Mouse (Mus musculus): ENCODE measurements around the gene Lilra6. TPM values are rescaled to one million over a fixed set of nuclear protein-coding genes. Genes with fewer than 3 reads are reported as not detected.
A peak's percentile ranks its signal among the peaks of the same experiment; 100 is the strongest.
"Not testable (repeated sequence)": the region's sequence is repeated elsewhere in the genome, so short reads cannot be mapped to it uniquely, and the experiment has no call there.

Lilra6 gene
- total RNA-seq, 1 experiment, result not detected

GRCm38 (mm10) chr7:3946117-3946516, 30.8 kb upstream of the Lilra6 start:
- TF ChIP-seq CHD2 (IDR thresholded peaks at IDR 0.05; ENCODE audit: low read depth, low read length), result no peak
- no peak for TF ChIP-seq HCFC1 (IDR thresholded peaks at IDR 0.05; ENCODE audit: borderline replicate concordance, insufficient read depth, low read length)
- TF ChIP-seq MAFK (IDR thresholded peaks at IDR 0.05; ENCODE audit: insufficient read depth, low read depth, low read length), result no peak
- no peak for TF ChIP-seq ZC3H11A (IDR thresholded peaks at IDR 0.05; ENCODE audit: borderline replicate concordance, low read depth, low read length)
- no peak for TF ChIP-seq ZNF384 (IDR thresholded peaks at IDR 0.05; ENCODE audit: low read depth, low read length)
- no peak overlapping the region for H3K9ac ChIP-seq (ENCODE audit: insufficient read depth, low read depth, low read length, poor library complexity, severe bottlenecking)
- H3K27ac ChIP-seq (ENCODE audit: insufficient read depth, low read depth, low read length, poor library complexity, severe bottlenecking), result no peak overlapping the region
- H3K36me3 ChIP-seq (ENCODE audit: control insufficient read depth, insufficient read depth, low read length, poor library complexity, severe bottlenecking), result no peaks in the 10 kb centered on the region
- H3K4me3 ChIP-seq (ENCODE audit: insufficient read depth in 1 of 2, low read depth in 1 of 2, low read length in 2 of 2, poor library complexity in 1 of 2, severe bottlenecking in 1 of 2), result no peak overlapping the region
- no peak for DNase-seq (ENCODE audit: low read depth, low spot score)
- H3K4me1 ChIP-seq (ENCODE audit: control insufficient read depth in 2 of 2, insufficient read depth in 2 of 2, low read length in 2 of 2, poor library complexity in 1 of 2), result no peaks in the 10 kb centered on the region
- no peaks in the 10 kb centered on the region for H3K9me3 ChIP-seq (ENCODE audit: control insufficient read depth, insufficient read depth, low read depth, low read length)
- in situ Hi-C loops (cut with MboI; ENCODE audit: low sequenced_read_pairs in 2 of 2, unreplicated experiment in 2 of 2), result no loop called here

- Histone ChIP-seq H3K36me3 (ENCODE audit: control insufficient read depth, insufficient read depth, low read length, poor library complexity, severe bottlenecking) (no peaks in the 10 kb centered on the region), H3K4me1 (ENCODE audit: control insufficient read depth in 2 of 2, insufficient read depth in 2 of 2, low read length in 2 of 2, poor library complexity in 1 of 2) (no peaks in the 10 kb centered on the region), H3K27ac (ENCODE audit: insufficient read depth, low read depth, low read length, poor library complexity, severe bottlenecking) (no peak overlapping the region), H3K4me3 (ENCODE audit: insufficient read depth in 1 of 2, low read depth in 1 of 2, low read length in 2 of 2, poor library complexity in 1 of 2, severe bottlenecking in 1 of 2) (no peak overlapping the region), H3K9me3 (ENCODE audit: control insufficient read depth, insufficient read depth, low read depth, low read length) (no peaks in the 10 kb centered on the region), H3K9ac (ENCODE audit: insufficient read depth, low read depth, low read length, poor library complexity, severe bottlenecking) (no peak overlapping the region)
- DNase-seq (ENCODE audit: low read depth, low spot score), result no peak
- TF ChIP-seq HCFC1 (IDR thresholded peaks at IDR 0.05; ENCODE audit: borderline replicate concordance, insufficient read depth, low read length) (no peak), ZNF384 (IDR thresholded peaks at IDR 0.05; ENCODE audit: low read depth, low read length) (no peak), MAFK (IDR thresholded peaks at IDR 0.05; ENCODE audit: insufficient read depth, low read depth, low read length) (no peak), ZC3H11A (IDR thresholded peaks at IDR 0.05; ENCODE audit: borderline replicate concordance, low read depth, low read length) (no peak), CHD2 (IDR thresholded peaks at IDR 0.05; ENCODE audit: low read depth, low read length) (no peak)
- in situ Hi-C loops (cut with MboI; ENCODE audit: low sequenced_read_pairs in 2 of 2, unreplicated experiment in 2 of 2), result no loop called here
Observed at GRCm38 (mm10) chr7:3940915-3941314, 25.6 kb upstream of the Lilra6 start.

- H3K4me3 ChIP-seq (ENCODE audit: insufficient read depth in 1 of 2, low read depth in 1 of 2, low read length in 2 of 2, poor library complexity in 1 of 2, severe bottlenecking in 1 of 2), result no peak overlapping the region
- no peaks in the 10 kb centered on the region for H3K36me3 ChIP-seq (ENCODE audit: control insufficient read depth, insufficient read depth, low read length, poor library complexity, severe bottlenecking)
- H3K9me3 ChIP-seq (ENCODE audit: control insufficient read depth, insufficient read depth, low read depth, low read length), result no peaks in the 10 kb centered on the region
- H3K27ac ChIP-seq (ENCODE audit: insufficient read depth, low read depth, low read length, poor library complexity, severe bottlenecking), result no peak overlapping the region
- no peak for DNase-seq (ENCODE audit: low read depth, low spot score)
- in situ Hi-C loops (cut with MboI; ENCODE audit: low sequenced_read_pairs in 2 of 2, unreplicated experiment in 2 of 2), result no loop called here
- no peaks in the 10 kb centered on the region for H3K4me1 ChIP-seq (ENCODE audit: control insufficient read depth in 2 of 2, insufficient read depth in 2 of 2, low read length in 2 of 2, poor library complexity in 1 of 2)
- no peak for TF ChIP-seq HCFC1 (IDR thresholded peaks at IDR 0.05; ENCODE audit: borderline replicate concordance, insufficient read depth, low read length)
- TF ChIP-seq ZC3H11A (IDR thresholded peaks at IDR 0.05; ENCODE audit: borderline replicate concordance, low read depth, low read length), result no peak
- no peak for TF ChIP-seq ZNF384 (IDR thresholded peaks at IDR 0.05; ENCODE audit: low read depth, low read length)
- H3K9ac ChIP-seq (ENCODE audit: insufficient read depth, low read depth, low read length, poor library complexity, severe bottlenecking), result no peak overlapping the region
Observed at GRCm38 (mm10) chr7:3939866-3940525, 24.7 kb upstream of the Lilra6 start.

- in situ Hi-C loops (cut with MboI; ENCODE audit: low sequenced_read_pairs in 2 of 2, unreplicated experiment in 2 of 2); DNase-seq (ENCODE audit: low read depth, low spot score); H3K27ac ChIP-seq (ENCODE audit: insufficient read depth, low read depth, low read length, poor library complexity, severe bottlenecking): not testable (repeated sequence)
Observed at GRCm38 (mm10) chr7:3935473-3935872, 20.2 kb upstream of the Lilra6 start.

GRCm38 (mm10) chr7:3903704-3904103, 11.6 kb downstream of the Lilra6 start:
- H3K4me1 ChIP-seq (ENCODE audit: control insufficient read depth in 2 of 2, insufficient read depth in 2 of 2, low read length in 2 of 2, poor library complexity in 1 of 2), result no peaks in the 10 kb centered on the region
- DNase-seq (ENCODE audit: low read depth, low spot score), result peak; percentile 6
- in situ Hi-C loops (cut with MboI; ENCODE audit: low sequenced_read_pairs in 2 of 2, unreplicated experiment in 2 of 2), result no loop called here
- no peak overlapping the region for H3K4me3 ChIP-seq (ENCODE audit: insufficient read depth in 1 of 2, low read depth in 1 of 2, low read length in 2 of 2, poor library complexity in 1 of 2, severe bottlenecking in 1 of 2)
- TF ChIP-seq ZNF384 (IDR thresholded peaks at IDR 0.05; ENCODE audit: low read depth, low read length) (no peak), ZC3H11A (IDR thresholded peaks at IDR 0.05; ENCODE audit: borderline replicate concordance, low read depth, low read length) (peak; percentile 49; the same call in 1 of the 2 replicates)
- no peak overlapping the region for H3K27ac ChIP-seq (ENCODE audit: insufficient read depth, low read depth, low read length, poor library complexity, severe bottlenecking)
- no peaks in the 10 kb centered on the region for H3K9me3 ChIP-seq (ENCODE audit: control insufficient read depth, insufficient read depth, low read depth, low read length)
- no peak overlapping the region for H3K9ac ChIP-seq (ENCODE audit: insufficient read depth, low read depth, low read length, poor library complexity, severe bottlenecking)
- no peaks in the 10 kb centered on the region for H3K36me3 ChIP-seq (ENCODE audit: control insufficient read depth, insufficient read depth, low read length, poor library complexity, severe bottlenecking)

More at GRCm38 (mm10) chr7:3935473-3935872, 20.2 kb upstream of the Lilra6 start:
- H3K4me3 ChIP-seq (ENCODE audit: insufficient read depth in 1 of 2, low read depth in 1 of 2, low read length in 2 of 2, poor library complexity in 1 of 2, severe bottlenecking in 1 of 2); H3K4me1 ChIP-seq (ENCODE audit: control insufficient read depth in 2 of 2, insufficient read depth in 2 of 2, low read length in 2 of 2, poor library complexity in 1 of 2); H3K36me3 ChIP-seq (ENCODE audit: control insufficient read depth, insufficient read depth, low read length, poor library complexity, severe bottlenecking); H3K9ac ChIP-seq (ENCODE audit: insufficient read depth, low read depth, low read length, poor library complexity, severe bottlenecking); H3K9me3 ChIP-seq (ENCODE audit: control insufficient read depth, insufficient read depth, low read depth, low read length): not testable (repeated sequence)

- H3K9ac ChIP-seq (ENCODE audit: insufficient read depth, low read depth, low read length, poor library complexity, severe bottlenecking); H3K27ac ChIP-seq (ENCODE audit: insufficient read depth, low read depth, low read length, poor library complexity, severe bottlenecking); H3K4me3 ChIP-seq (ENCODE audit: insufficient read depth in 1 of 2, low read depth in 1 of 2, low read length in 2 of 2, poor library complexity in 1 of 2, severe bottlenecking in 1 of 2); DNase-seq (ENCODE audit: low read depth, low spot score); H3K9me3 ChIP-seq (ENCODE audit: control insufficient read depth, insufficient read depth, low read depth, low read length); in situ Hi-C loops (cut with MboI; ENCODE audit: low sequenced_read_pairs in 2 of 2, unreplicated experiment in 2 of 2); H3K4me1 ChIP-seq (ENCODE audit: control insufficient read depth in 2 of 2, insufficient read depth in 2 of 2, low read length in 2 of 2, poor library complexity in 1 of 2); H3K36me3 ChIP-seq (ENCODE audit: control insufficient read depth, insufficient read depth, low read length, poor library complexity, severe bottlenecking): not testable (repeated sequence)
Observed at GRCm38 (mm10) chr7:3898036-3898590, 17.2 kb downstream of the Lilra6 start, which contains the start of gene Gm14548. Gene Gm14548, minus strand, starts transcription at chr7:3898120.

- H3K9ac ChIP-seq (ENCODE audit: insufficient read depth, low read depth, low read length, poor library complexity, severe bottlenecking); DNase-seq (ENCODE audit: low read depth, low spot score); H3K4me3 ChIP-seq (ENCODE audit: insufficient read depth in 1 of 2, low read depth in 1 of 2, low read length in 2 of 2, poor library complexity in 1 of 2, severe bottlenecking in 1 of 2); H3K36me3 ChIP-seq (ENCODE audit: control insufficient read depth, insufficient read depth, low read length, poor library complexity, severe bottlenecking); in situ Hi-C loops (cut with MboI; ENCODE audit: low sequenced_read_pairs in 2 of 2, unreplicated experiment in 2 of 2); H3K9me3 ChIP-seq (ENCODE audit: control insufficient read depth, insufficient read depth, low read depth, low read length); H3K4me1 ChIP-seq (ENCODE audit: control insufficient read depth in 2 of 2, insufficient read depth in 2 of 2, low read length in 2 of 2, poor library complexity in 1 of 2); H3K27ac ChIP-seq (ENCODE audit: insufficient read depth, low read depth, low read length, poor library complexity, severe bottlenecking): not testable (repeated sequence)
Observed at GRCm38 (mm10) chr7:3875032-3875431, 40.3 kb downstream of the Lilra6 start.

Measured in ES-E14 (cell line).